Mouse (Mus musculus) retina, embryonic 14.5 days (tissue): ENCODE data around the gene Nlk.
A peak's percentile ranks its signal among the peaks of the same experiment; 100 is the strongest.
"Not testable (repeated sequence)": the region's sequence is repeated elsewhere in the genome, so short reads cannot be mapped to it uniquely, and the experiment has no call there.

Experiments
- DNase-seq: peaks from one replicate; pipeline ENCODE4 v3.0.0-alpha.2; 2015; ENCODE audit warnings: low spot score

The Nlk gene

GRCm38 (mm10) chr11:78681058-78681457 lies 16.1 kb downstream of the Nlk start:
- DNase-seq, result no peak

- DNase-seq, result no peak
Measured at GRCm38 (mm10) chr11:78678761-78679160, 18.4 kb downstream of the Nlk start.

GRCm38 (mm10) chr11:78668647-78669046 lies 28.5 kb downstream of the Nlk start:
- no peak for DNase-seq

- no peak for DNase-seq
Measured at GRCm38 (mm10) chr11:78664853-78665252, 32.3 kb downstream of the Nlk start.

- peak; percentile 26 for DNase-seq
Measured at GRCm38 (mm10) chr11:78663916-78664315, 33.3 kb downstream of the Nlk start.

- DNase-seq, result no peak
Measured at GRCm38 (mm10) chr11:78649143-78649542, 48.0 kb downstream of the Nlk start.

- DNase-seq, result not testable (repeated sequence)
Measured at GRCm38 (mm10) chr11:78648405-78648804, 48.8 kb downstream of the Nlk start.

GRCm38 (mm10) chr11:78643746-78644145 lies 53.4 kb downstream of the Nlk start:
- DNase-seq, result no peak

GRCm38 (mm10) chr11:78642151-78642550 lies 55.0 kb downstream of the Nlk start:
- DNase-seq, result no peak

GRCm38 (mm10) chr11:78641088-78641487 lies 56.1 kb downstream of the Nlk start:
- no peak for DNase-seq

GRCm38 (mm10) chr11:78632782-78633181 lies 64.4 kb downstream of the Nlk start:
- no peak for DNase-seq

- peak; percentile 20 for DNase-seq
Measured at GRCm38 (mm10) chr11:78628871-78629270, 68.3 kb downstream of the Nlk start.

- no peak for DNase-seq
Measured at GRCm38 (mm10) chr11:78624377-78624776, 72.8 kb downstream of the Nlk start.

- no peak for DNase-seq
Measured at GRCm38 (mm10) chr11:78621926-78622325, 75.2 kb downstream of the Nlk start.

GRCm38 (mm10) chr11:78620179-78620578 lies 77.0 kb downstream of the Nlk start:
- no peak for DNase-seq

GRCm38 (mm10) chr11:78611273-78611672 lies 85.9 kb downstream of the Nlk start:
- DNase-seq, result no peak

GRCm38 (mm10) chr11:78609657-78610056 lies 87.5 kb downstream of the Nlk start:
- DNase-seq, result no peak

GRCm38 (mm10) chr11:78604826-78605225 lies 92.3 kb downstream of the Nlk start:
- DNase-seq, result no peak

- DNase-seq, result no peak
Measured at GRCm38 (mm10) chr11:78602781-78603180, 94.4 kb downstream of the Nlk start.

GRCm38 (mm10) chr11:78600926-78601590 lies 96.1 kb downstream of the Nlk start:
- no peak for DNase-seq

GRCm38 (mm10) chr11:78600496-78600895 lies 96.7 kb downstream of the Nlk start:
- no peak for DNase-seq

- DNase-seq, result no peak
Measured at GRCm38 (mm10) chr11:78600051-78600450, 97.1 kb downstream of the Nlk start.

GRCm38 (mm10) chr11:78598763-78599415 lies 98.3 kb downstream of the Nlk start:
- DNase-seq, result no peak

- peak; percentile 20 for DNase-seq
Measured at GRCm38 (mm10) chr11:78596750-78597149, 100.4 kb downstream of the Nlk start.
